Mouse (Mus musculus): ENCODE data around the gene Smyd2. TPM values are rescaled to one million over a fixed set of nuclear protein-coding genes. Genes with fewer than 3 reads are reported as not detected.

Gene Smyd2
- 10 to 100 TPM; 68.8 to 89.1 TPM for polyA plus RNA-seq (2012; fragmentation: generic; extraction: Trizol)

GRCm38 (mm10) chr1:189921818-189922592 lies at the start of gene Smyd2:
TSS of gene Smyd2 (minus strand) at chr1:189922363.

Other genes starting within 250 kb of the Smyd2 start
- 1 to 10 TPM in 1 of 2 experiments, under 1 TPM in 1; 0.37 to 6.2 TPM for gene Cenpf, start 234.3 kb downstream of the Smyd2 start, polyA plus RNA-seq (2012; fragmentation: generic; extraction: Trizol)
- gene Ptpn14, start 194.1 kb downstream of the Smyd2 start, polyA plus RNA-seq (2012; fragmentation: generic; extraction: Trizol), result 10 to 100 TPM in 1 of 2 experiments, 1 to 10 TPM in 1; 5.0 to 20.5 TPM
- not detected for gene Prox1, start 248.4 kb upstream of the Smyd2 start, polyA plus RNA-seq (2012; fragmentation: generic; extraction: Trizol)